Mouse (Mus musculus) lung, postnatal 36 days (tissue): ENCODE data around the gene Bcl7c.
A peak's percentile ranks its signal among the peaks of the same experiment; 100 is the strongest.
"Not testable (repeated sequence)": the region's sequence is repeated elsewhere in the genome, so short reads cannot be mapped to it uniquely, and the experiment has no call there.

Experiments
- DNase-seq: peaks from one replicate; pipeline ENCODE4 v3.0.0; 2022; ENCODE audit warnings: mixed read lengths

The Bcl7c gene

DNA sequence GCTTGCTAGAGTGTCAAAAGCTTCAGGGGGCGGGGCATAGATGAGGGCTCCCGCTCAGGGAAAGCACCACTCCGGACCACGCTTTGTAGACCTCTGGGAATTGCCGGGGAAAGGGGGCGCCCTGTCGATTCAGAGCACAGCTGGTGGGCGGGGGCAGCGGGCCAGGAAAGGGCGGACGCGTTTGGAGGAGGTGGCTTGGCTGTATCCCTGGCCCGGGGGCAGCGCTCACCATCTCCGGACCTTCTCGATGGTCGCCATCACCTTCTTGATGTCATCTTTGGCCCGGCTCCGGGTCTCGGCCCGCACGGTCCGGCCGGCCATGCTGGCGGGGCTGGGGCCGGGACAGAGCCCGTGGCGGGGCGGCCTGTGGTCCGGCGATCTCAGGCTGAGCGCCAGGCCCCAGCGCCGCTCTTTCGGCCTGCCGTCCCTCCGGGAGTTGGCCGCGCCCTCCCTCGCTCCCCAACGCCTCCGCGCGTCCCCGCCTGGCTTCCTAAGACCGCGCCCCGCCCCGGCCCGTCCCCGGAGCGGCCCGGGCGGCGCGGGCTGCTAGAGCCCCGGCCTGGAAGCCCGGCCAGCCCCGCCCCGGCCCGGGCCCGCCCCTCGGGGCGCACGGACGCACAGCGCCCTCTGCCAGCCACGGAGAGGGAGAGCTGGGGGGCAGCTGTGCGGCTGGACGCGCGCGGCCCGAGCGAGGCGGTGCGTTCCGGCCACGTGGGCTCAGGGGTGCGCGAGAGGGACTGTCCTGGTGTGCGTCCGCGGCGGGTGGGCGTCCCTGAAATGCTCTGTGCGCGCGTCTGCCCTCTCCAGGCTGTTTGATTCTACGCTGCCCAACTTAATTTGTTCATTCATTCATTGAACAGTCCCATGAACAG is at the start of gene Bcl7c:
Gene Bcl7c (minus strand): TSS at position 727 of the 872 bp plus-strand sequence.
- peak; percentile 93 for DNase-seq

DNA sequence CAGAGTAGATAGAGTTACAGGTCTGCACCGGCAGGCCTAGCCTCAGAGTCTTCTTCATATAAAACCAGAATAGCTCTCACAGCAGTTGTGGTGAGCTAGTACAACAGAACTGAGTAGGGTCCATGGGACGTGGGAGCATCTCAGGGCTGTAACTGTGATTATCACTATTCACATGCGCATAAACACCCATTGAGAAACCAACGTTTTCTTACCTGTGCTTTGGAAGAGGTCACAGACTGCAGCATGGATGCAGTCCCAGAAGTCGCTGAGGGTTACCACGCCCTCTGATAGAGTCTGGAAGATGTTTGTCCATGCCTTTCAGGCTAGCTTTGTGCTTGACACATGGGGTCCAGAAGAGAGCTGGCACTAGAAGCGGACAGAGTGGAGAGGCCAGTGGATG is 45.0 kb upstream of the Bcl7c start:
- no peak for DNase-seq

DNA sequence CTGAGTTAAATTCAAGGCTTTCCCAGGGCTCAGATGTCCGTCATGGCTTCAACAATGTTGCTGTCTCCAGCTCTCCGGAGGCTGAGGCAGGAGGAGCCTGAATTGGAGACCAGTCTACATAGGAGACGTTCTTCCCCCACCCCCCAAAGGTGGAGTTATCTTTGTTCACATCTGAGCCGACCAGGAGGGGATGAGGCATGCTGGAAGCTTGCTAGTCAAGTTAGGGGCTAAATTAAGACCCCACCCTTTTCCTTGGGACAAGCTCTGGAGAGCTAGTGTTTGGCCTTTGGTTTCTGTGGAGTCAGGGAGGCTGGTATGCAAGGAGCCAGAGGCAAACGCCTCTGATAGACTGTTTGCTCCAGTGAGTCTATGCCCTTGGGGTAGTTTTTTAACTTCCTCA is 44.4 kb upstream of the Bcl7c start:
- DNase-seq: no peak

DNA sequence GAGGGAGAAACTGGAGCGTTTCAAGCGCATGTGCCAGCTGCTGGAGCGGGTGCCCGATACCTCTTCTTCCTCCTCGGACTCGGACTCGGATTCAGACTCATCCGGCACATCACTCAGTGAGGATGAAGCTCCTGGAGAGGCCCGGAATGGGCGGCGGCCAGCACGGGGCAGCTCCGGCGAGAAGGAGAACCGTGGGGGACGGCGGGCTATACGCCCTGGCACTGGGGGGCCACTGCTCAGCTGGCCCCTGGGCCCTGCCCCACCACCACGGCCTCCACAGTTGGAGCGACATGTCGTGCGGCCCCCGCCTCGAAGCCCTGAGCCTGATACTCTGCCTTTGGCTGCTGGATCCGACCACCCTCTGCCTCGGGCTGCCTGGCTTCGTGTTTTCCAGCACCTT is 43.3 kb upstream of the Bcl7c start:
- no peak for DNase-seq

DNA sequence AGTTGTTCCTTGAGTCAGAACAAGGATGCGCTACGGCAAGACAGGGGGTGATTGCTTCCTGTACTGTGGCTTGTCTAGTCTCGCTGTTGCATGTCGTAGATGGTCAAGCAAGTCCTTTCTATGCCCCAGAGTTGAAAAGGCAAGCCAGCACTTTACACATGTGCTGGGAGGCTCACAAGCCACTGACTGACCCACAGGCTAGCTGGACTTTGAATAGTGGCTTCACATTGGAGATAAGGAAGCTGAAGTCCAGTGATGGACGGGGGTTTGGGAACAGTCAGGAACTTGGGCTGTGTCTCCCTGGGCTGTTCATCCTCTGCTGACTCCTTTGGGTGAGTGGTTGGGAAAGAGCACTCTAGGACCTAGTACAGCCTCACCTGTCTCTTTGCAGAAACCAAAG is 42.9 kb upstream of the Bcl7c start:
- no peak for DNase-seq

DNA sequence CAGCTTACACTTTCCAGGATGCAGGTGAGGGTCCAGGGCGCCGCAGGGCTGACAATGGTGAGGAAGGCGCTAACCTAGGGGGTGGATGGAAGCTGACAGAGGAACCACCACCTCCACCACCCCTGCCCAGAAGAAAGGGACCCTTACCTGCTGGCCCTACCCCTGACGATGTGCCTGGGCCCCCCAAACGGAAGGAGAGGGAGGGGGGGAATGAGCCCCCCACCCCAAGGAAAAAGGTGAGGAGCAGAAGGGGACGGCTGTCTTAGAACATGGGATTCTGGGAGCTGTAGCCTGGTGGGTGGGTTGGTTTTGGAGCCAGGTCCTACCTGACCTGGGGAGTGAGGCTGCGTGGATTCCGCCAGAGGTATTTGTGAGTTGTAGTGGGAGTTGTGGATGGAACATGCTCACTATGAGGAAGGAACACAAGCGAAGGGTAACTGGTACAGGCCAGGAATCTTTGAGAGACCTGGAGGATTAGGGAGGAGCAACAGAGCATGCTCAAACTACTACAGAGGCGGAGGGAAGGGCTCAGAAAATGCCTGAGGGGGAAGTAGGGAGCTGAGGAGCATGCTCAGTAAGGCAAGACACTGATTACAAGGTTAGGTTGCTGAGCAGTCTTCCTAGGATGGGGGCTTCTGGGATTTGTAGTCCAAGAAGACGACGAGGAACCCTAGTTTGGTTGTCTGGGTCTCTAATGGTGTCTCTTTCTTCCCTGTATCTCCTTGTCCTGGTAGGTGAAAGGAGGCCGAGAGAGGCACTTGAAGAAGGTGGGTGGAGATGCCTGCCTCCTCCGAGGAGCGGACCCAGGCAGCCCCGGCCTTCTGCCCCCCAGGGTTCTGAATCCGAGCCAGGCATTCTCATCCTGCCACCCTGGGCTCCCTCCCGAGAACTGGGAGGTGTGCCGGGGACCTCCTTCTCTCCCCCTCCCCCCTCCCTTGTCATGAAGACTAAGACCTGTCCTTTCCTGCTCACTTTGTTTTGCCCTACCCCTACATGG is 41.7 kb upstream of the Bcl7c start:
- DNase-seq: peak; percentile 50

DNA sequence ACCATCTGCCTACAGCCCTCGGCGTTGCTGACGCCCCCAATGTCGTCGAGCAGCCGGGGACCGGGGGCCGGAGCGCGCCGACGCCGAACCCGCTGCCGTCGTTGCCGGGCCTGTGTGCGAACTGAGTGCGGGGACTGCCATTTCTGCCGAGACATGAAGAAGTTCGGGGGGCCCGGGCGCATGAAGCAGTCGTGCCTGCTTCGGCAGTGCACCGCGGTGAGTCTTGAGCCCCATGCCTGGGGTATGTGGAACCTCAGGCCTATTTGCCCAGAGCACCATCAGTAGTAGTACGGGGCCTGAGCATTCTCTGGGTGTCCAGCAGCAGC is 39.5 kb upstream of the Bcl7c start:
- DNase-seq: no peak

DNA sequence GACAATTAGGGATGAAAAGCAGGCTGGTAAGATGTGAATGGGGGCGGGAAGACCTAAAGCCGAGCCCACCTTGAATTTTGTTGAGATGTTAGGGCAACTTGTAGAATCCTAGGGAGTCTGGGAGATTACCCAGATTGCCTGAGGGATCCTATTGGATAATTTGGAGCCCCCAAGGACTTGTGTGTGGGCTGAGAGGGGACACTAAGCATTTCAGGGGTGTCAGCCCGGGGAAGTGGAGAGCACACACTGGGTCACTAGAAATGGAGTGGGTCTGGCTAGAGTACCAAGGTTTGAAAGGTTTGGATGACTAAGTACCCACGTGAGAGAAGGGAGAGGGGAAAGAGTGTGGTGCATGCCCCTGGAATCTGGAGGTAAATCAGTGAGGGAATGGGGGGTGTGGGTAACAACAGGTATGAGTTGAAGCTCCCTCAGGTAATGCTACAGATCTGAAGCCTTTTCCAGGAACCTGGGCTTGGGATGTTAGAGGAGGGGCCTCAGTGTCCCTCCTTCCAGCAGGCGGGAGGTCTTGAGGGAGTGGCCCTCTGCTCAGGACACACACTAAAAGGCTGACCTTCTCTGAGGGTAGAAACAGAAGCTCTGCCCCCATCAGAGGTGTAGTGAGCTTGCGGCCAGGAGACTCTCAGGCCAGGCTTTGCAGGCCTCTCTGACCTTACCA is 39.0 kb upstream of the Bcl7c start:
- no peak for DNase-seq

DNA sequence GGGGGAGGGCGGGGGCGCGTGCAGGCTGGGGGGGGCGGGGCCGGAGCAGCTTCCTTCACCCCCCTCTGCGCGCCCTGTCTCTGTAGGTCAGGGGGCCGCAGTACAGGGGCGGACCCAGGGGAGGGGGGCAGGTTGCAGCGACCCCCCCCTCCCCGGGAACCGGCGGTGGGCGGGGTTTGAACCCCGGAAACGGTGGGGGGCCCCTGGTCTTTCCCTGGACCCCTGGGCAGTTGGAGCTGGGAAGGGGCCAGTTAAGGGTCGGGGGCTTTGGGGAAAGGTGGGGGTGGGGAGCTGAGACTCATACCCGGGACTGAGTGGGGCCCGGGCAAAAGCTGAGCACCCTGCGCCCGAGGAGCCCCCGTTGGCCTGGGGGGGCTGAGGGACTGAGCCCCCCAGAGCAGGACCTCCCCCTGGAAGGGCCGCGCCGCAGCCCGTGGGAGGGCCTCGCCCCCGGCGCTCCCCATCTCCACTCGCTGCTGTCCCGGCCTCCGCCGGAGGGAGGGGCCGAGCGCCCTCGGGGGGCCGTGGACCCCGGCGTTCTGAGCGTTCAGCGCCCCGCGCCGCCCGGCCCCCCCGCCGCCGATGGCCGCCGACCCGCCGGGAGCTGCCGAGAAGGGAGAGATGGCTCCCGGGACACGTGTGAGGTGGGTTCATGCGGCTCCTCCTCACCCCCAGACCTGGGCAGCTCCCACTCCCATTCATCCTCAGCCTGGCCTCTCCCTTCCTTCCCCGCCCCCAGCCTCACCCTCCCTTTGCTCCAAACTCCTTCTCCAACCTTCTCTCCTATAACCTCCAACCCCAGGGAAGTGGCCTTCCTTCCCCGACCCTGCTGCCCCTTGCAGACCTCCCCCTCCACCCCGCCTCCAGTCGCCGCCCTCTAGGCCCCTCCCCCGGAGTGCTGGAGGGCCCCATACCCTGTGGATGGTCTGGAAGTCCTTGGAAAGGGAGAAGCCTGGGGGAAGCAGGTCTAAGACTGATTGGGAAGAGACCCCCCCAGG is 38.1 kb upstream of the Bcl7c start:
- DNase-seq: no peak

DNA sequence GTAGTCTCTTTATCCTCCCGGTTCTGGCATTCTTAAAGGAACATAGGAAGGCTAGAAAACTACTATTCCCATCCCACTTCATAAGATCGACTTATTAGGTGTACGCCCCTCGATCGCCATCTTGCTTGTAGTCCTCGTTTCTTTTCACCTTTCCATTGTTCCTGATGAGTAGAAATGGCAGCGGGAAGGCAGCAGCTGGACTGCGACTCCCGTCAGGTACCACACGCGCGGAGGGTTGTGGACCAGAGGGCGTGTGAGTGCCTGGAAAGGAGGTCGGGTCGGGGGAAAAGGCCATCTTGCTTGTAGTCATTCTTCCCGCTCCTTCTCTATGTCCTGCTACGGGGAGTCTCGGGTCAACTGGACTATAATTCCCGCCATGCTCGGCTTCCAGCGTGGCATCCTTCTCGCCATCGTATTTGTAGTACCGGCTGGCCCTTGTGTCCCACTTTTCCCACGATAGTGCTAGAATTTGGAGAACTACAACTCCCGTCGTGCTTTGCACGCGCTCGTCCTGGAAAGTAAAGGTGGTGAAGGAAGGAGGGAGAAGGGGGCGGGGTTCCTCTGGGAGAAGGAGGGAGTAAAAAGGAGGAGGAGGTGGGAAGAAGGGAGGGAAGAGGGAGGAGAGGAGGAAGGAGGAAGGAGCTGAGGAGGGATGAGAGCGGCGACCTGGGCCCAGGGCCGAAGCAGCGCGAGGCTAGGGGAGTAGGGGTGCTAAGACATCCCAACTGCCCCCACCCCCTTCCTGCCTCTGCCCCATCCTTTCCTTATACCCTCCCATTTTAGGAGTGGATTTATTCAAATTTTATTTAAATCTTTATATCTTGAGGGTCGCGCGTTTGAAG is 37.1 kb upstream of the Bcl7c start:
- peak; percentile 99 for DNase-seq

DNA sequence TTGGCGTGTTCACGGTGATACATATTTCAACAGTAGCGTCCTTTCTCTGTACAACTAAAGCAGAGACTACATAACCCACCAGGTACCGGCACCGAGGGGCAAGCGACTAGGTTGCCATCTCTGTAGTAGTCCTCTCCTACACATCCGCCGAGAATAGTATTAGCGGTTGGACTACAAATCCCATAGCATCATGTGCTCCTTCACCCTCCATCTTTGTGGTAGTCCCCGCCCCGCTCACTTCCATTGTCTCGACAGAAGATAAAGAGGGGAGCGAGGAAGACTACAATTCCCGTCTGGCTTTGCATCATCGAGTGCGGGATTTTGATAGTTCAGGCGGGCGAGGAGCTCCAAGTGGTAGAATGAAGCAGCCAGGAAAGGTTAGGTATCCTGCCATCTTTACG is 36.5 kb upstream of the Bcl7c start:
- DNase-seq: peak; percentile 98

DNA sequence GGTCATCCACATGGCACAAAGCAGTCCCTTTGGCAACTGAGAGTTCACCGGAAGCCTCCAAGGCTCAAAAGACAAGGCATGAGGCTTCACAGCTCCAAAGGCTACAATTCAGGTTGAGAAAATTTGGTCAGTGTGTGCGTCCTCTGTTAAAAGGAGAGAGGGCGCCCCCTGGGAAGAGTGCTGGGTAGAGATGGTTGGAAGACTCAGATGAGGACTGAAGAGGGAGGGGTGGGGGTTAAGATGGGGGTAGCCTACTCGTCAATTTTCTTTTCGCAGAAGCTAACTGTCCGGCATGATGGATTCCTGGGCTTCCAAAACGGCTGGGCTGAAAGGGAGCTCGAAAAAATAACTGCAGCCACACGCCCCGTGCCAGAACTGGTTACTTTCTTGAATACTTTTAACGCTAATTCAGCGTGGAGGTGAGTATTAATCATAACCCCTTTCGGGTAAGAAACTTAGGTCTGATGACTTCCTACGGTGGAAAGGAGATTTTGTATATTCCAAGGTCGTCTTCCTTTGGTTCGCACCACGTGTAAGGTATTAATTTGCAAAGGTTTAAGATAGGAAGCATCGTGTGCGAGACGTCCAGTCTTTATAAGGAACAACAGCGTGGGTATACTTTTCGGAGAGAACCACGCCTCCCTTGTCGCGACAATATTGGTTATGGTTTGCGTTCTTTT is 35.8 kb upstream of the Bcl7c start, which contains the start of gene Fbxl19:
Gene Fbxl19 (plus strand): TSS at position 178 of the 680 bp plus-strand sequence.
- peak; percentile 88 for DNase-seq

DNA sequence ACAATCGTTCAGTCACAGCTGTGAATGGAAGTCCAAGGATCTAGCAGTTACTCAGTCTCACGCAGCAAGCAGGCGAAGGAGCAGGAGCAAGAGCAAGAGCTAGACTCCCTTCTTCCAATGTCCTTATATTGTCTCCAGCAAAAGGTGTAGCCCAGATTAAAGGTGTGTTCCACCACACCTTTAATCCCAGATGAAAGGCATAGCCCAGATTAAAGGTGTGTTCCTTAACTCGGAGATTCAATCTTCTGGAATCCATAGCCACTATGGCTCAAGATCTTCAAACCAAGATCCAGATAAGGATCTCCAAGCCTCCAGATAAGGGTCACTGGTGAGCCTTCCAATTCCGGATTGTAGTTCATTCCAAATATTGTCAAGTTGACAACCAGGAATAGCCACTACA is 23.3 kb upstream of the Bcl7c start, which contains the start of gene Ctf2:
Gene Ctf2 (minus strand): TSS at position 101 of the 400 bp plus-strand sequence.
- not testable (repeated sequence) for DNase-seq

DNA sequence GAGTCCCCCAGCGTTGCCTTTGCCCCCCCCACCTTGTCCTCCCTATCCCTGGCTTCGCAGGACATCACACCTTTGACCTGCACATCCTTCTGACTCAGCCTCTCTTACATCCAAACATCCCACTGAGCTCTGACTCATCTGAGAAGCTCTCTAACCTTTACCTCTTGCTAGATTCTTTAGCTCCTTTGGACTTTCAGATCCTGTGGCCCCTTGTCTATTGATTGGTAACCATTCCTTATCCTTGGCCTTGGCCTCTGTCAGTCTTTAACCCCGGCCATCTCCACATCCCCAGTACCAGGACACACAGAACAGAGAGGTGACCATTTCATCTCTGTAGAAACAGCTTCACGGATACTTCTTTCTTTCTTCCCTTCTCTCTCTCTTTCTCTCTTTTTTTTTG is 21.4 kb upstream of the Bcl7c start:
- DNase-seq: no peak

DNA sequence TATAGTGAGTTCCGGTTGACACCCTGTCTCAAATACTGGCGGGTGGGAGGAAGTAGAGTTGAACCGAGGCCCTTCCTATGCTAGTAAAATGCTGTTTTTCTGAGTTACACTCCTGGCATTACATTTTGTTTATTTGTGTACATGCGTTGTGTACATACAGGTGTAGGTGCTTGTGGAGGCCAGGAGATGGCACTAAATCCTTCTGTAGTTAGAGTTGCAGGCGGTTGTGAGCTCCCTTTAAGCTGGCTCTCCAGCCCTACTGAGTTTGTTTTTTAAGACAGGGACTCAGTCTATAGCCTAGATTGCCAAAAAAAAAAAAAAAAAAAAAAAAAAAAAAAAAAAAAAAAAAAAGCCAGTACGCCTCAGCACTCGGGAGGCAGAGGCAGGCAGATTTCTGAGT is 19.2 kb upstream of the Bcl7c start:
- DNase-seq: no peak

DNA sequence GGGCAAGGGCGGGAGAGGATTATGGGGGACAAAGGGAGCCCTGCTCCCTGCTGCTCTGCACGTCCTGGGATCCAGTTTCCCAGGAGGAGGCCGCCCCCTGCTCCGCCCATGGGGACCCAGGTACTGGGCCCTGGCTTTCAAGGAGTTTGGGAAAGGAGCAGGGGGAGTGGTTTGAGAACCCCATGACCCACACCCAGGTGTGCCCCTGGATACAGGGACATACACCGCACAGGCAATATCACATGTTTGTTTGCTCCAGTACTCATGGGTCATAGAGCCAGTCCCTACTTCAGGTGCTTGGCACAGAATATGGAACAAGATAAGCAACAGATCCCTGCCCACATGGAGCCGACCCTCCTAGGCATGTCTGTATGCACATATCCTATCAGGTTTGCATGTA is 17.2 kb upstream of the Bcl7c start:
- DNase-seq: no peak

DNA sequence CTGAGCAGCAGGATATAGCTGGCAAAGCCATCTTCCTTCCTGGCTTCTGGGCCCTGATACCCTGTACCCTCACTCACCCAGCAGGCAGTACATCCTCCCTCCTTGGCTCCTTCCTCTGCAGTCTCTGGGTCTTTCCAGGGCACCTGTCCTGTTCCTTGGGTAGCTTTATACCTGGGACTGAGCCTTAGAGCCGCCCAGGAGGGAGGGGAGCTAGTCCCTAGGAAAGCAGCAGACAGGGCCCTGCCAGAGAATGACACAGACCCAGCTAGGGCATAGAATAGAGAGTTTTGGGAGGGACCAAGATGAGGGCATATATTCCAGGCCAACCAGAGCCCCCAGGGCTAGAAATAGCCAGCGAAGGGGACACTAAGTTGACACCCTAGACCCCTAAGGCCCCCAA is 16.8 kb upstream of the Bcl7c start:
- DNase-seq: no peak

DNA sequence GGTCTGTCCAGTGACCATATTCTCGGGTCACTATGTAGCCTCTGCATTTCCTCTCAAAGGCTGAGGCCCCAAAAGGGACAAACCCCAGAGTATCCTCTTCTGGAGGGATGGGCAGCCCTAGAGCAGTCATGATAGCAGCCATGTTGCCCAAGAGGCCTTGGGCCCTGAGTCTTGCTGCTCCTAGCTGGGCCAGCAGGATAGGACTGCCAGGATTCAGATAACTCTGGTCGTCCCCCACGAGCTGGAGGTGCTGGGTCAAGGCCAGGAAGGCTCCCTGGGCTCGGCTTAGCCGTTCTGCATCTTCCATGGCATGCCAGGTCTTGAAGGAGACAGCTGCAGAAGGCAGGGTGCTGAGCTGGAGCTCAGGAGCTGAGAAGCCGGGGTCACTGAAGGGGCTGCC is 10.5 kb upstream of the Bcl7c start:
- no peak for DNase-seq

DNA sequence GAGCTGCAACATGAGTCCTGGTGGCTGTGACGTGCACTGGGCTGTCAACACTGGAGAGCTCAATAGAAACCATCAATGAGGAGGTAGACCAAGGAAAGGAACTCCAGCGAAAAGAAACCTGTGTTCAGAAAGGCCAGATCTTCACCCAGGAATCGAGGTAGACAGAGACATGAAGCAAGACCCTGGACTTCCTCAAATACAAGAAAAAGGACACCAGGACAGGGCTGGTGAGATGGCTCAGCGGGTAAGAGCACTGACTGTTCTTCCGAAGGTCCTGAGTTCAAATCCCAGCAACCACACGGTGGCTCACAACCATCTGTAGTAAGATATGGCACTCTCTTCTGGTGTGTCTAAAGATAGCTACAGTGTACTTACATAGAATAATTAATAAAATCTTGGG is 9.6 kb upstream of the Bcl7c start:
- no peak for DNase-seq

DNA sequence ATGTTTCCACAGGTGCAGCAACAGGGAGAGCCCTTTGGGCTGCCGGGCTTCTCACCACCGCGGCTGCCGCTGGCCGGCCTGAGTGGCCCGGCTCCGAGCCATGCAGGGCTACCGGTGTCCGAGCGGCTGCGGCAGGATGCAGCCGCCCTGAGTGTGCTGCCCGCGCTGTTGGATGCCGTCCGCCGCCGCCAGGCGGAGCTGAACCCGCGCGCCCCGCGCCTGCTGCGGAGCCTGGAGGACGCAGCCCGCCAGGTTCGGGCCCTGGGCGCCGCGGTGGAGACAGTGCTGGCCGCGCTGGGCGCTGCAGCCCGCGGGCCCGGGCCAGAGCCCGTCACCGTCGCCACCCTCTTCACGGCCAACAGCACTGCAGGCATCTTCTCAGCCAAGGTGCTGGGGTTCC is 8.3 kb upstream of the Bcl7c start:
- DNase-seq: peak; percentile 66
